Mouse (Mus musculus) erythroblast, embryonic 14.5 days (primary cell): ENCODE results near the gene Kidins220.

Source experiments
- GATA1 ChIP-seq: IDR thresholded peaks from 2 replicates; pipeline ENCODE4 v1.6.1; 2012; ENCODE audit warnings: low read length, inconsistent platforms, mixed read lengths
- TAL1 ChIP-seq: IDR thresholded peaks from 3 replicates; pipeline ENCODE4 v1.6.1; 2012; ENCODE audit warnings: low read length, inconsistent platforms, mixed read lengths

DNA sequence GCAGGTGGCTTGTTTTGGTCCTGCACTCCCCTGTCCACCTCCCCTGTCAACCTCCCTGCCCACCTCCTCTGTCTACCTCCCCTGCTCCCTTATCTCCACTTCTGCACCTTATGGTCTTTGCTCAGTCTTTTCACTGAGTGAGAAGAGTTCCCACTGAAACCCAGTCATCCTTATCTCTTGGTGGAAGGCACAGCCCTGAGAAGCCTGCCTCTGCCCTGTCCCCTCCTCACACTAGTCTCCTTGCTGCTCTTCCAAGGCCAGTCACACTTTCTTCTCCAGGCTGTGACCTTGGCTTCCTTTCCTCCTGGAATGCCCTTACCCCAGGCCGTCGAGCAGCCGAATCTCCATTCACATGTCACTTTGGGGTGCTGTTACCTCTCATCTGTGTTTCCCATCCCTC is 44.0 kb upstream of the Kidins220 start:
- TF ChIP-seq TAL1 (no peak), GATA1 (no peak)
